Mouse (Mus musculus) erythroblast, embryonic 14.5 days (primary cell): ENCODE results near the gene Eva1a.

Experiments used
- GATA1 ChIP-seq: IDR thresholded peaks from 2 replicates; pipeline ENCODE4 v1.6.1; 2012; ENCODE audit warnings: low read length, inconsistent platforms, mixed read lengths
- TAL1 ChIP-seq: IDR thresholded peaks from 3 replicates; pipeline ENCODE4 v1.6.1; 2012; ENCODE audit warnings: low read length, inconsistent platforms, mixed read lengths

- no peak for TF ChIP-seq TAL1
- TF ChIP-seq GATA1 = no peak
Measured at GRCm38 (mm10) chr6:82115335-82115965, 74.6 kb downstream of the Eva1a start.
